Mouse (Mus musculus) heart, postnatal 0 days (tissue): ENCODE data around the gene Irf3. TPM values are rescaled to one million over a fixed set of nuclear protein-coding genes. Genes with fewer than 3 reads are reported as not detected.
A peak's percentile ranks its signal among the peaks of the same experiment; 100 is the strongest.

ENCODE experiments used
- ATAC-seq: fragments of 200-750 bp; cut with Nextera tagmentation; 2 replicates; pipeline ENCODE4 v1.8.0; 2017; ENCODE audit warnings: low read depth, moderate number of reproducible peaks, moderate library complexity; ENCODE audit not compliant: insufficient read depth
- DNase-seq: peaks from one replicate; pipeline ENCODE4 v3.0.0-alpha.2; 2016; ENCODE audit warnings: low spot score
- H3K27ac ChIP-seq: fragments of 300-500 bp; sonication (generic); 2 replicates; pipeline ENCODE4 v1.5.1; 2014; ENCODE audit warnings: low read depth, mild to moderate bottlenecking
- H3K27me3 ChIP-seq: fragments of 300-500 bp; sonication (generic); 2 replicates; pipeline ENCODE4 v1.6.1; 2014; ENCODE audit warnings: low read length, mixed read lengths; ENCODE audit not compliant: control insufficient read depth, insufficient read depth
- H3K36me3 ChIP-seq: fragments of 300-500 bp; sonication (generic); replicated peaks from 2 replicates; pipeline ENCODE4 v1.6.1; 2014; ENCODE audit warnings: low read length, mixed read lengths; ENCODE audit not compliant: control insufficient read depth, insufficient read depth
- H3K4me1 ChIP-seq: fragments of 300-500 bp; sonication (generic); 2 replicates; pipeline ENCODE4 v1.6.1; 2014; ENCODE audit warnings: antibody characterized with exemption; ENCODE audit not compliant: control insufficient read depth, insufficient read depth
- H3K4me2 ChIP-seq: fragments of 300-500 bp; sonication (generic); 2 replicates; pipeline ENCODE4 v1.6.1; 2014; ENCODE audit warnings: low read depth, mild to moderate bottlenecking, low read length, moderate library complexity
- H3K4me3 ChIP-seq: fragments of 300-500 bp; sonication (generic); 2 replicates; pipeline ENCODE4 v1.5.1; 2014; ENCODE audit warnings: low read depth, low read length
- H3K9ac ChIP-seq: fragments of 300-500 bp; sonication (generic); replicated peaks from 2 replicates; pipeline ENCODE4 v1.6.1; 2014; ENCODE audit warnings: low read depth, low read length, mixed read lengths
- H3K9me3 ChIP-seq: fragments of 300-500 bp; sonication (generic); replicated peaks from 2 replicates; pipeline ENCODE4 v1.6.1; 2016; ENCODE audit warnings: low read length; ENCODE audit not compliant: control insufficient read depth
- CTCF ChIP-seq: IDR thresholded peaks from 2 replicates; pipeline ENCODE4 v1.5.1; 2016; ENCODE audit warnings: antibody characterized with exemption, control low read depth, low read depth
- EP300 ChIP-seq: IDR thresholded peaks from 2 replicates; pipeline ENCODE4 v1.6.1; 2016; ENCODE audit warnings: antibody characterized with exemption, low read depth
- WGBS: fragments of 180-500 bp; shearing (Covaris S2); extraction: QIAGEN DNeasy Blood & Tissue Kit; methylation state at CpG from one replicate; pipeline ENCODE4 v1.1.7; 2014; 5-methylcytosine and 5-hydroxymethylcytosine counted together
- polyA plus RNA-seq: library from polyadenylated mRNA; unstranded; fragments of >200 nt; fragmentation: Nextera tagmentation; extraction: Ambion mirVana; gene quantifications from 2 replicates; pipeline ENCODE4 v1.2.1, GENCODE M21; 2015
- total RNA-seq: library from RNA; depleted of rRNA; stranded (reverse); fragments of >200 nt; gene quantifications from 2 replicates; pipeline ENCODE4 v1.2.3, GENCODE M21; 2014; ENCODE audit warnings: low replicate concordance; rRNA removed

Gene Irf3
- total RNA-seq (31.7 and 61.1 TPM in 2 replicates), polyA plus RNA-seq (44.8 and 51.7 TPM in 2 replicates)

DNA sequence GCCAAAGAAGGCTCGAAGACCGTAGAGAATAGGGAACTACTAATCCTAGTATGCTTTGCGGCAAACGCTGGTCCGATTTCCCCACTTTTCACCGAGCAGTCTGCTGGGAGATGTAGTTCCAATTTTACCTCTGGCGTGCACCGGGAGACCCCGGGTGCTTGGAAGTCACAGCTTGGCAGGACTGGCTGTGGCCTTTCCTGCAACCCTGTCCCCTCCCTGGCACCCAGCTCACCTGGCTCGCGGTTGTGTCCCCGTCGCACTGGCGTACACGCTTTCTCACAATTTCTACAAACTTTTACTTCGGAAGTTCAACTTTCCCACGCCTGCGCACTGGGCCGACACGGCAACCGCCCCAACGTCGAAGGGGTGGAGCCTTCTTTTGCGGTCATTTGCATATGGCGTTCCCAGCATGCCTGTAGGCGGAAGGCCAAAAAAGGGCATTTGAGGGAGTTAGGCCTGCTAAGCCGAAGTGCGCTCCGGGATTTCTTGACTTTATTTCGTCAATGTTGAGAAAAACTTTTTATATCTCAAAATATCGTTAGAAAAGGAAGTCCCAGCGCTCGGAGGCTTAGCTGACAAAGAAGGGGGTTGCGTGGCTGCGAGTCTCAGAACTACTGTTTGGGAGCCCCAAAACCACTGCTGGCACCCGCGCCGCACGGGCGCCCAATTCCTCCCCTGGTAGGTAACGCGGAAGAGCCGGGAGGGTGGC, at the start of gene Irf3:
TSS of gene Irf3 (plus strand) at position 418 of the 709 bp plus-strand sequence.
- ATAC-seq (peak; percentile 93), DNase-seq (peak; percentile 97)
- TF ChIP-seq CTCF: no peak
- TF ChIP-seq EP300: no peak
- peak within 1 kb of the TSS; percentile 82 for H3K4me2 ChIP-seq
- H3K27ac ChIP-seq: peak within 1 kb of the TSS; percentile 83
- peaks cover 17% of the 10 kb centered on the region for H3K4me1 ChIP-seq
- under 1% methylated on average over 43 of the region's 43 CpGs for WGBS
- H3K36me3 ChIP-seq: peaks cover 49% of the 10 kb centered on the region
- no peaks in the 10 kb centered on the region for H3K9me3 ChIP-seq
- peak within 1 kb of the TSS; percentile 75 for H3K4me3 ChIP-seq
- H3K9ac ChIP-seq: peak within 1 kb of the TSS; percentile 78
- H3K27me3 ChIP-seq: no peaks in the 10 kb centered on the region

DNA sequence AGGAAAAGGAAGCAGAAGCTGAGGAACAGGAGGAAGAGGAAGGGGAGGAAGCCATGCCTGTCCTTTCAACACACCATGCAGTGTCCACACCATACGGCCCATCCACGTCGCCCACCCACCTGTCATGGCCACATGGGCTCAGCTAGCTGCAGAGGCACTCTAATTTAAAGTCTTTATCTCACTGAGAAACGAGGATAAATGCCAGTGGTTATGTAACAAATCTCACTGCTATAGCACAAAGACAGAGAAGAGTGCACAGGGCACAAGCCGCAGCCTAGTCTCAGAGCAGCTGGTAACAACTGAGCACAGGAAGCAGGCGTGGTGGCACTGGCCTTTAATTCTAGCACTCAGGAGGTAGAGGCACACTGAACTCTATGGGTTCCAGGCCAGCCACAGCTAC, 47.5 kb upstream of the Irf3 start:
- Histone ChIP-seq H3K9ac (no peak overlapping the region), H3K27ac (no peak overlapping the region), H3K4me3 (no peak overlapping the region), H3K4me2 (no peak overlapping the region), H3K27me3 (peaks cover 22% of the 10 kb centered on the region), H3K4me1 (peaks cover 10% of the 10 kb centered on the region; the same call in 1 of the 2 replicates), H3K36me3 (no peaks in the 10 kb centered on the region), H3K9me3 (no peaks in the 10 kb centered on the region)
- no peak for DNase-seq
- TF ChIP-seq EP300: no peak
- no peak for TF ChIP-seq CTCF
- WGBS: 61% methylated on average over 6 of the region's 6 CpGs
- no peak for ATAC-seq

DNA sequence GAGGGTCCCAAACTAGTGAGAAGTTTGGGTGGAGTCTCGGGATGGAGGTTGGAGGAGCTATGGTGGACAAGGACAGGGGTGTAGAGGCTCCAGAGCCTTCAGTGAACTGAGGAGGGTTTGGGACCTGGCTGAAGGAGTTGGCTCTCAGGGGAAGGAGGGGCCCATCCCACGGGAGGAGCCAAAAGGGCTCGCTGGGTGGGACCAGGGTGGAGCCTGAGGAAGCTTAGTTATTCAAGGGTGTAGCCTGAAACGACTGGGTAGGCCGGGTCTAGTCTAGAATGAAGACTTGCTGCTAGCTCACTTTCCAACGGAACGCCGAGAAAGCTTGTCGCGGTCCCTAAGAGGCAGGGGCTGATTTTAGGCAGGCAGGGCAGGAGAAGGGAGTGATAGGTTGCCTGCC, 45.5 kb upstream of the Irf3 start:
- Histone ChIP-seq H3K4me1 (peaks cover 10% of the 10 kb centered on the region; the same call in 1 of the 2 replicates), H3K9me3 (no peaks in the 10 kb centered on the region), H3K4me3 (peak overlapping the region; percentile 50), H3K36me3 (no peaks in the 10 kb centered on the region), H3K27me3 (peaks cover 22% of the 10 kb centered on the region), H3K4me2 (peak overlapping the region; percentile 79), H3K27ac (peak overlapping the region; percentile 51; the same call in 1 of the 2 replicates), H3K9ac (peak overlapping the region; percentile 43; the same call in 1 of the 2 replicates)
- peak; percentile 51 for DNase-seq
- 1% methylated on average over 10 of the region's 10 CpGs for WGBS
- no peak for TF ChIP-seq EP300
- TF ChIP-seq CTCF: no peak
- ATAC-seq: peak; percentile 65

DNA sequence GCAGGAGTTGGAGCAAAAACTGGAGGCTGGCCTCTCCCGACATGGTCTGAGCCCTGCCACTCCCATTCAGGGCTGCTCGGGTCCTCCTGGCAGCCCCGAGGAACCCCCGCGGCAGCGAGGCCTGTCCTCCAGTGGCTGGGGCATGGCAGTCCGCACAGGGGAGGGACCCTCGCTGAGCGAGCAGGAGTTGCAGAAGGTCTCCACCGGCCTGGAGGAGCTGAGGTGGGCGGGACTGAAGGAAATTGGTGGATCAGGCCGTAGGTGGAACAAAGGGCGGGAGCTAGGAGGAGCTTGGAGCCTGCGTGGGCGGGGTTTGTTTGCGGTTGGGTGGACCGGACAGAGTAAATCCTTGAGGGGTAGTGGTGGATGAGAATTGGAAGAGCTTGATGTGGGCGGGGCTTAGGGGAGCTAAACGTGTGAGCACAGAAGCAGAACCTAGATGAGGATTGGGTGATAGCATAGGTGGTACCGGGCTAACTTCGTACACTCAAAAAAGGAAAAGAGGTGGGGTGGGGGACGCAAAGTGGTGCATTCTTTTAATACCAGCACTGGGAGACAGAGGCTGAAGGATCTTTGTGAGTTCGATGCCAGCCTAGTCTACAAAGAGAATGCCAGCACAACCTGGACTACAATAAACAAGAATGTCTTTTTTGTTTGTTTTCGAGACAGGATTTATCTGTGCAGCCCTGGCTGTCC, 44.7 kb upstream of the Irf3 start:
- 7% methylated on average over 24 of the region's 24 CpGs for WGBS
- peak overlapping the region; percentile 51; the same call in 1 of the 2 replicates for H3K27ac ChIP-seq
- no peaks in the 10 kb centered on the region for H3K36me3 ChIP-seq
- DNase-seq: peak; percentile 96
- H3K4me3 ChIP-seq: peak overlapping the region; percentile 50
- H3K9me3 ChIP-seq: no peaks in the 10 kb centered on the region
- ATAC-seq: peak; percentile 88
- TF ChIP-seq EP300: no peak
- TF ChIP-seq CTCF: no peak
- peaks cover 10% of the 10 kb centered on the region; the same call in 1 of the 2 replicates for H3K4me1 ChIP-seq
- H3K9ac ChIP-seq: peak overlapping the region; percentile 43
- H3K27me3 ChIP-seq: peaks cover 22% of the 10 kb centered on the region
- H3K4me2 ChIP-seq: peak overlapping the region; percentile 79

DNA sequence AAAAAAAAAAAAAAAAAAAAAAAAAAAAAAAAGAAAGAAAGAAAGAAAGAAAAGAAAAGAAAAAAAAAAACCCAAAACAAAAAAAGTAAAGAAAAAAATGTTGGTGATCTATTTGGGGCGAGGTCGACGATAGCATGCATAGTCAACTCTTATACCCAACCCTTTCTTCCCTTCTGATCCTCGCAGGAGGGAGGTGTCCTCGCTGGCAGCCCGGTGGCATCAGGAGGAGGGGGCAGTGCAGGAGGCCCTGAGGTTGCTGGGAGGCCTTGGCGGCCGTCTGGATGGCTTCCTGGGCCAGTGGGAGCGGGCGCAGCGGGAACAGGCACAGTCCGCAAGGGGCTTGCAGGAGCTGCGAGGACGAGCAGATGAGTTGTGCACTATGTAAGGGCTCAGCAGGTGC, 43.9 kb upstream of the Irf3 start:
- H3K4me1 ChIP-seq: peaks cover 10% of the 10 kb centered on the region; the same call in 1 of the 2 replicates
- TF ChIP-seq EP300 (no peak), CTCF (no peak)
- H3K4me2 ChIP-seq: no peak overlapping the region
- H3K27ac ChIP-seq: no peak overlapping the region
- WGBS: 60% methylated on average over 14 of the region's 14 CpGs
- ATAC-seq (no peak), DNase-seq (no peak)
- no peak overlapping the region for H3K4me3 ChIP-seq
- no peaks in the 10 kb centered on the region for H3K9me3 ChIP-seq
- peaks cover 19% of the 10 kb centered on the region for H3K27me3 ChIP-seq
- H3K36me3 ChIP-seq: no peaks in the 10 kb centered on the region
- H3K9ac ChIP-seq: no peak overlapping the region
